Mouse (Mus musculus) bone marrow, adult 2 months (tissue): ENCODE data around the gene Ero1lb.
"Not testable (repeated sequence)": the region's sequence is repeated elsewhere in the genome, so short reads cannot be mapped to it uniquely, and the experiment has no call there.

Experiments
- CTCF ChIP-seq: fragments of 200-500 bp; IDR thresholded peaks from 2 replicates; pipeline ENCODE4 v1.5.1; 2011; ENCODE audit warnings: low read length, control low read depth; ENCODE audit not compliant: control insufficient read depth, insufficient read depth
- POLR2A ChIP-seq: fragments of 200-500 bp; IDR thresholded peaks from 2 replicates; pipeline ENCODE4 v1.6.1; 2011; ENCODE audit warnings: low read depth, mild to moderate bottlenecking, control low read depth, low read length, borderline replicate concordance; ENCODE audit not compliant: control insufficient read depth

- not testable (repeated sequence) for TF ChIP-seq POLR2A, CTCF
Observed at GRCm38 (mm10) chr13:12650877-12651176, 85.2 kb downstream of the Ero1lb start.
